Mouse (Mus musculus): ENCODE measurements around the gene Fam162a.

GRCm38 (mm10) chr16:36090785-36091509 is 19.6 kb upstream of the Fam162a start:
- TF ChIP-seq CTCF (IDR thresholded peaks at IDR 0.05; ENCODE audit: low read depth, low read length), result no peak
- TF ChIP-seq POLR2A (IDR thresholded peaks at IDR 0.05; ENCODE audit: borderline replicate concordance, low read depth, low read length), result no peak

All from bone marrow macrophage, adult 2 months (primary cell).